Mouse (Mus musculus) layer of hippocampus, adult 9-11 months (tissue): ENCODE results near the gene Gm4792.
A peak's percentile ranks its signal among the peaks of the same experiment; 100 is the strongest.

Experiments used
- DNase-seq: peaks from one replicate; pipeline ENCODE4 v3.0.0; 2022

Gm4792 gene

DNA sequence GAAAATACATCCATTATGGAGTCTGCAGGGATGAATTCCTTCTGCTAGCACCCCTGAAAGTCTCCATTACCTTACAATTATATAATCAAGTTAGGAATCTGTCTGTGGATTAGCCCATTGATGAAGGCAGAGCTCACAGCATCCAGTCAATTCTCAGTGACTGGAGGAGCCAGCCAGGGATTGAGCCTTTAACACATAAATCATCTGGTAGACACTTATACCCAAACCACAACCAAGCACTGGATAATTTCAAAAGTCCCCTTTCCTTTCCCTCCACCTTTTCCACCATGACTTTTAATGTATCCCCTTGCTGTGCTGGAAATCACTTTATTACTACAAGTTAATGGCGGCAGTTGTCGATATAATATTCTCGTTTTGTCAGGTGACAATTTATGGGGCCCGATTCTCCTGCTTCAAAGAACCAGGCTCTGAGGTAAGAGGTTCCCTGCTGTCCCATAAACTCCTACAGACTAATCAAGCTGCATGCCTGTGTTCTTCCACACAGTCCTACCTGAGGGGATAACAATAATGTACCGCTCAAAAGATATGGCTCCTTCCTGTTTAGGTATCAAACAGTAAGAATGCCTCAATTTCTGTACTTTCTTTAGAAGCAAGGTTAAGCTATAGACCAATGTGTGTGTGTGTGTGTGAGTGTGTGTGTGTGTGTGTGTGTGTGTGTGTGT, 2.4 kb downstream of the Gm4792 start:
- DNase-seq = no peak

DNA sequence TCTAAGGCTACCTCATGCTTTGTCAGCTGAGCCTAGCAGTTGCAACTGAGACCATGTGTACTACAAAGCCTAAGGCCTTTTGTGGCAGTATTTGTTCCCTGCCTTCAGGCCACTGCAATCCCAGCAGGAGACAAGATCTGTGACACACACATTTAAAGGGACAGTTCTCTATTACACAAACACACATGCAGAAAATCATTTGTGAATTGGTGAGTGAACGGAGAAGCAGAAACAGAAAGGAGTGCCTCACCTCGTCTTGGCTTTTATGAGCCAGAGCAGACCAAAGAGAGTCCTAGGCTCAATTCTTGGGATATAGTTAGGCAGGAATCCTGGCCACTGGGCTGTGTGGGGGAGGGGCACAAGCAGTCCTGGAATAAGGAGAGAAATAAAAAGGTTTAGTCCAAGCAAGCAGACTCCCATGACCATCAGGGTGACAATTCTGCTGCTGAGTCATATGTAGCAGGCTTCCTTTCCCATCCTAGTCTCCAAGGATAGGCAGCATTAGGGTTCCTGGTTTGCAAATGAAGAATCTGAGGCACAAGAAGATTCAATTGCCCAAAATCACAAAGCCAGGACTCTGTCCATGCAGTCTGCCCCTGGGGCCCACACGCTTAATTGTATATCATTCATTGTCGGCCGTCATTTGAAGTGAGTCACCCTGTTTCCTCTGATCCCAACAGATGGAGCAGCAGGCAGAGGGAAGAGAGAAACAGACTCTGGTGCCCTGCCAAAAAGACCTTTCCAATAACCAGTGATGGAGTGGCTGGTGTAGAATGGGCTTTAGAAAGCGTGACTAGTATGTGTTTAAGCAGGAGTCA, 3.4 kb downstream of the Gm4792 start:
- no peak for DNase-seq

GRCm38 (mm10) chr10:94294437-94294836, 4.1 kb downstream of the Gm4792 start:
- DNase-seq = no peak

GRCm38 (mm10) chr10:94282797-94283196, 15.7 kb downstream of the Gm4792 start:
- no peak for DNase-seq

DNA sequence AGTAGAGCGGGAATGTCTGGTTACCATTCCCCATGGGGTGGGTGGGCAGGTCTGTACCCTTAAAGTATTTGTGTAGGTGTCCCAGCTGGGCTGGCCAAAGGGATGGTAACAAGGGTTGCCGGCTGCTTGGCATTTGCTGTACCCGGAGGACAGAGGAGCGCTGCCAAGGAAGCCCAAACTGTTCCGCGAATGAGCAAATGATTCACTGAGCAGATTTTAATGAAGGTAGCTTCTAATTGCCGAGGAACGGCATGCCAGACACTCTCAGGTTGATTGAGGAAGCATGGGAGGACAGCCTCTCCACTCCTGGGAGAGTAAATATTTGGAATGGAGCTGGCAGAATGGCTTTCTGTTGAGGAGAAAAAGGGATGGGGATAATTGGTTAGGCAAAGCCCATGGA, 16.3 kb downstream of the Gm4792 start:
- peak; percentile 12 for DNase-seq

DNA sequence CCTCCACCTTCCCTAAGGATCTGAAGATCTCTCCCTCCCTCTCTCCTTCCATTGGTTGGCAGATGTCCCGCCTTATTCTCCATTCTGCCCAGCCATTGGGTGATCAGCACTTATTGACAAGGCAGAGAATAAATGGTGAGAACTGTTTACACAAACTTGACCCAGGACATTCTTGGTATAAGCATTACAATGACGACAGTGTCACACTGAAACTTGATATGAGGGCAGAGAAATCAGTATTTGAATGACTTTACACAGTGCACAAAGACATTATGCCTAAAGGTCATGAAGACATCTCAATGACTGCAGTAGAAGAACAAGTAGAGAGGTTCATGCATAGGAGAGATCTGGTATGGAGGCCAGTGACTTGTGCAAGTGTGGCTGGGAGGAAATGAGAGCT, 22.0 kb downstream of the Gm4792 start:
- DNase-seq = no peak

GRCm38 (mm10) chr10:94275321-94275720, 23.2 kb downstream of the Gm4792 start:
- no peak for DNase-seq

- no peak for DNase-seq
Measured at GRCm38 (mm10) chr10:94265656-94266542, 32.6 kb downstream of the Gm4792 start.

GRCm38 (mm10) chr10:94263211-94263610, 35.3 kb downstream of the Gm4792 start:
- DNase-seq = no peak

GRCm38 (mm10) chr10:94262646-94263045, 35.9 kb downstream of the Gm4792 start:
- no peak for DNase-seq

- DNase-seq = no peak
Measured at GRCm38 (mm10) chr10:94260544-94260943, 38.0 kb downstream of the Gm4792 start.

- no peak for DNase-seq
Measured at GRCm38 (mm10) chr10:94256518-94256917, 42.0 kb downstream of the Gm4792 start.

- no peak for DNase-seq
Measured at GRCm38 (mm10) chr10:94255744-94256143, 42.8 kb downstream of the Gm4792 start.

- no peak for DNase-seq
Measured at GRCm38 (mm10) chr10:94254766-94255165, 43.7 kb downstream of the Gm4792 start.

DNA sequence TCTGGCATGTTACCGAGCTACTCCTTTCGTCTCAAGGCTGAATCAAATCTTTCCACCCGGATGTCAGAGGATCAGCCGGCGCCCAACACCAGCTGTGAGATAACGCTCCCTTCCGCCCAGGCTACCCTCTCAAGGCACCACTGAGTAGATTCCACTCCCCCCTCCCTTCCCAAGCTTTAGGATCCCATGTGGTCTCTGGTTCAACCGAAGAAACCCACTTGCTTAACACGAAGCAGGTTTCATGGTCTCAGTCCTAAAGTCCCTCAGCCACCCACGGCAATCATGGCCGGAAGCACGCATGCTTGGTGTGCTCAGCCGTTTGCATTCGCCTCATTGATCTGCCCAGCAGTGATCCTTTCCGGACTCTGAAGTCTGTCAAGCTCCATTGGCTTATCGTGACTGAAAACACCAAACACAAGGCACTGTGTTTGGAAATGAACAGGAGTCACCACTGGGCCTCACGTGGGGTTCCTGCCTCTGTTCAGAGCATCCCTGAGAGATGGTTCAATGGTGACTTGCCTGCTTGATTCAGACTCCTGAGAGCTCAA, 45.2 kb downstream of the Gm4792 start:
- DNase-seq = no peak

GRCm38 (mm10) chr10:94249575-94250456, 48.7 kb downstream of the Gm4792 start:
- DNase-seq = peak; percentile 23

DNA sequence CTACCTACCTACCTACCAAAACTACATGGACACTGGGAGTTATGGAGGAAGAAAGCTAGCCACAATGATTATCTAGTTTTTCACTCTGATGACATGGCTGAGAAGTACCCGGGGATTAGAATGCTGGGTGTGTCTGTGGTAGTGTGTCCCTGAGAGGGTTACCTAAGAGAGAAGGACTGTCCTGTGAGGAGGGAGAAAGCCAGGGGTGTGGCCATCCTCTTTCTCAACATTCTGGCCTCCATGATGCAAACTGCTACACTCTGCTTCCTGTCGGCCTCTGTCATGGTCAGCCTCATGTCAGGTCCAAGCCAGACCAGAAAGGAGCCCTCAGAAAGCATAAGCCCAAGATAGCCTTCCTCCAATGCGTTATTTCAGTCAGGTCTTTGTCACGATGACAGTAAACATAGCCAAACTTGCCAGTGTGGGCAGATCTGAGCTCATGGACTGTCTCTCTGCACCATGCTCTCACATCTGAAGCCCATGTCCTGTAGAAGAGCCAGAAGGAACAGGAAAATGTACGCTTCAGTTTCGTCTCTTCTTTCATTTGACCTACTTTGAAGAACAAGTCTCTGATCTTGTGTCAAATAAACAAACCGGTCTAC, 50.7 kb downstream of the Gm4792 start:
- DNase-seq = no peak
